Mouse (Mus musculus): Measurements from ENCODE around the gene Nr4a1.

- TF ChIP-seq CTCF (IDR thresholded peaks at IDR 0.05; ENCODE audit: borderline replicate concordance, insufficient read depth, low read depth, low read length) (peak; percentile 90), POLR2A (IDR thresholded peaks at IDR 0.05; ENCODE audit: borderline replicate concordance, insufficient read depth, low read length) (peak; percentile 94)
These were observed 30.1 kb downstream of the Nr4a1 start, which contains the start of gene Atg101 for GRCm38 (mm10) chr15:101283911-101284750.
